Mouse (Mus musculus): ENCODE data around the gene Kif2c.

The Kif2c gene

GRCm38 (mm10) chr4:117181863-117182758 is at the start of gene Kif2c:
TSS of gene Kif2c (minus strand) at chr4:117182639.
- in situ Hi-C loops (cut with MseI, MboI) = no loop called here

GRCm38 (mm10) chr4:117231208-117231607 is 48.8 kb upstream of the Kif2c start:
- in situ Hi-C loops (cut with MseI, MboI) = loop anchor here (5.0 kb wide), 1 partner anchor 36 kb away; no protein-coding TSS in a partner anchor

GRCm38 (mm10) chr4:117230331-117230730 is 47.9 kb upstream of the Kif2c start:
- in situ Hi-C loops (cut with MseI, MboI) = loop anchor here (5.0 kb wide), 1 partner anchor 37 kb away; no protein-coding TSS in a partner anchor

DNA sequence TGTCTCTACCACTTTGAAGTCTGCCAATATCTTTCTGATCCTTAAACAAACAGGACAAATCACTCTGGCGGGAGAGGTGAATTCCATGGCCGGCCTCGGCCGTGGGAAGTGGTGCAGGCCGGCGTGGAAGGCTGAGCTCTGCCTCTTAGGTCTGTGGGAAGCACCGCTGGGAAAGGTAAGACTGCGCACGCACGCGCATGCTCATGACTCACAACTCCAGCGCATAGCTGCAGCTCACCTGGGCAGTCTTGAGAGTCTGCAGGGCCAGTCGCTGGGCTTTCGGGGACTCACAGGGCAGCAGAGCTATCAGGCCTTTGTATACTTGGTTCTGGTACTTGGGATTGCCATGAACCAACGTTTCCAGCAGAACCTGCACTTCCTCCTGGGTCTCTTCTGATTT is 47.2 kb upstream of the Kif2c start:
- in situ Hi-C loops (cut with MseI, MboI) = no loop called here

DNA sequence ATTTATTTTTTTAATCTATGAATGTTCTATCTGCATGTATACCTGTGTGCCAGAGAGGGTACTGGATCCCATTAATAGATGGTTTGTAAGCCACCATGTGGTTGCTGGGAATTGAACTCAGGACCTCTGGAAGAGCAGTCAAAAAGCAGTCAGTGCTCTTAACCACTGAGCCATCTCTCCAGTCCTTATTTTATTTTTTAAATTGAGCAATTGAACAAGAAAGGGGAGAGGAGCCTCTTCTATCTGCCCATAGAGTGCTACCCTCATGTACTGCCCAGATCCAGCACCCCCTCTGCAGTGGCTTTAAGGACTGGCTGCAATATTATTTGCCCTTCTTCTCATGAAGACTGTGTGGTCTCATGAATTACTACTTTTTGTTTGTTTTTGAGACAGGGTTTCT is 42.8 kb upstream of the Kif2c start:
- in situ Hi-C loops (cut with MseI, MboI) = no loop called here

DNA sequence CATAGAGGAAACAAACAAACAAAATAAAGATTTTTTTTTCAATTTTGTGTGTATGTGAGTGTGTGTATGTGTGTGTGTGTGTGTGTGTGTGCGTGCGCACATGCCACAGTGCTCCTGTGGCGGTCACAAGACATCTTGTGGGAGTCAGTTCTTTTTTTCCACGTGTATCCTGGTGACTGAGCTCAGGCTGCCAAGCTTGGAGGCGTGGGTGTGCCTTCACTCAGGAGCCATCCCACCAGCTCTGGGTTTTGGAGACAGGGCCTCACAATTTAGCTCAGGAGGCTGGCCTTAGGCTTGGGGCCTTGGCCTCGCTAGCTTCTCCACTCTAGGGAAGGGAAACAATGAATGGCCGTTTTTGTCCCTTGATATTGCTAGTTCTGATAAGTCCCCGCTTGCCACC is 41.7 kb upstream of the Kif2c start:
- in situ Hi-C loops (cut with MseI, MboI) = no loop called here

GRCm38 (mm10) chr4:117223001-117223400 is 40.6 kb upstream of the Kif2c start:
- in situ Hi-C loops (cut with MseI, MboI) = no loop called here

DNA sequence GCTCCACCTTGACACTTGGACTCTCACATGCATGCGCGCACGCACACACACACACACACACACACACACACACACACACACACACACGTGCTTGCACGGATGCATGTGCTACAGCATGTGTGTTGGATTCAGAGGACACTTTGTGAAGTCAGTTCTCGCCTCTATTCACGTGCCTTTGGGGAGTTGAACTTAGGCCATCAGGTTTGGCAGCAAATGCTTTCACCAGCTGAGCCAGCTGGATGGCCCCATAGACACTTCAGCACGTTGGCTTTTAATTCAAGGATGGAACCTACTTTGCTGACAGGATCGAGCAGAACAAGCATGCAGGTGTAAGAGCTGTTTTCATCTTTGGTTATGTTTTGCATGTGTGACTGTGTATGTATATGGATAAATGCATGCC is 39.4 kb upstream of the Kif2c start:
- in situ Hi-C loops (cut with MseI, MboI) = no loop called here

GRCm38 (mm10) chr4:117220741-117221515 is 38.5 kb upstream of the Kif2c start:
- in situ Hi-C loops (cut with MseI, MboI) = no loop called here

DNA sequence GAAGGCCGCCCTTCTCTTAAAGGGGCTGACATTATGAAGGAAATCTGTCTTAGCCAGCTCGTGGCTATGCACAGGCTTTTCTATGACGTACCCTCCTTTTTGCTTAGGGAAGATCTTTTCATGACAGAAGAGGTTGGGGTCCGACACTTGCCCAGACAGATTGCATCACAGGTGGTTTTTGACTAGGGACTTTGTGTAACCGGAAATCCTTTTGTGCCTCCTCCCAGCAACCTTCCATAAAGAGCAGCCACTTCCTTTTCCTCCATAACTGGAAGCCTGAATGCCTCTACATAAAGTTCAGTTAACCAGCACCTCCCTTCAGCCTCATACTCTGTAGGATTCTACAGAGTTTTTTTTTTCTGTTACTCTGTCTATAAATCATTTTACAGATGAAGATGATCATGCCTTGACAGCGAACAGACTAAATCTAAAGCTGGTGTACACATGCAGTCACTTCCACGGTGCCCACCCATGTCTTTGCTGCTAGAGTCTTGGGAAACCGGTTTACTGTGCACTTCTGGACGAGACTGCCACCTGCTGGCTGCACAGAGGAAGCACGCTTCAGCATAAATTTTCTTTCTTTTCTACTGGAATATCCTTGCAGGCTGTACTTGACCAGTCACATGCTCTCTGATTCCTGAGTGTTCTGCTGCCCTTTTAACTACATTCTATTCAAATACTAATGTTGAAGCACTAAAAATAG is 36.2 kb upstream of the Kif2c start:
- in situ Hi-C loops (cut with MseI, MboI) = no loop called here

DNA sequence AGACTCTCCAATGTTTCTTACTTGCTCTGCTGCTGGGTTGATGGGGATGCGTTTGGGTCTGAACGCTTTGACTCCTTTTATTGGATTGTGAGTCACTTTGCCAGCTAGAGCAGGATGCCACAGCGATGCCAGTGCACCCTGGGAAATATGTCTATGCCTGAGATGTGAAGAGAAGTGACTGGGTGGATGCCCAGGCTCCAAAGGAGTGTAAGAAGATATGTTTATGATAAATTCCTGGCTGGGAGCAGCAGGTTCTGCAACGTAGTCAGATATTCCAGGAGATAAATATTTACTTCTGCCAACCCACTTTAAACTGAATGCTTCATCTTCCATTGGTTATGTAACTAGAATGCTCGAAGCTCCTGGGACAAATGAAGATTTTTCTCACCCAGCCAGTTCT is 34.6 kb upstream of the Kif2c start:
- in situ Hi-C loops (cut with MseI, MboI) = no loop called here

DNA sequence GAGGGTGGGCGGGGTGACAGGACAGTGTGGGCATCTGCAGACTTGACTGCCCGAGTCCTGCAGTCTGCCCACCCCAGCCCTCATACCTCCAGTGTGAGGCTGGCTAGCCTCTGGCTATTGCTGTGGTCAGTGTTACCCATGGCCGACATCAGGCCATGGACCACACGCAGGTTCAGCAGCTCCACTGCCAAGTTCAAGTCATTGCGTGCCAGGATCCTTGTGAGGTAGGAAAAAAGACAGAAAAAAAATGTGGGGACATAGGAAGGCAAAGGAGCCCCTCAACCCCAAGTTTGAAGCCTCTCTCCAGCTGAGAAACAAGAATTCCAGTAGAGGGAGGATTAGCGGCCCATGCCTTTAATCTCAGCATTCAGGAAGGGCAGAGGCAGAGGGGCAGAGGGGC is 31.8 kb upstream of the Kif2c start:
- in situ Hi-C loops (cut with MseI, MboI) = no loop called here

GRCm38 (mm10) chr4:117210147-117211074 is 28.0 kb upstream of the Kif2c start:
- in situ Hi-C loops (cut with MseI, MboI) = no loop called here

- in situ Hi-C loops (cut with MseI, MboI) = no loop called here
Measured at GRCm38 (mm10) chr4:117209592-117209991, 27.2 kb upstream of the Kif2c start.

DNA sequence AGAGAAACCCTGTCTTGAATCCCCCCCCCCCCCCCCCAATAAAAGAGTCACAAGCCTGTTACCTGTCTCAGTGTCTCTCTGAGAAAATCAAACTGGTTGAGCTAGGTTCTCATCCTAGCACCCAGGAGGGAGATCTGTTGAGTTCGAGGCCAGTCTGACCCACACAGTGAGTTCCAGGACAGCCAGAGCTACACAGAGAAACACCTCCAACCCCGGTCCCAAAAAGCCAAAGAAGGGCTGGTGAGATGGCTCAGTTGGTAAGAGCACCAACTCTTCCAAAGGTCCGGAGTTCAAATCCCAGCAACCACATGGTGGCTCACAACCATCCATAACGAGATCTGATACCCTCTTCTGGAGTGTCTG is 20.5 kb upstream of the Kif2c start:
- in situ Hi-C loops (cut with MseI, MboI) = no loop called here

DNA sequence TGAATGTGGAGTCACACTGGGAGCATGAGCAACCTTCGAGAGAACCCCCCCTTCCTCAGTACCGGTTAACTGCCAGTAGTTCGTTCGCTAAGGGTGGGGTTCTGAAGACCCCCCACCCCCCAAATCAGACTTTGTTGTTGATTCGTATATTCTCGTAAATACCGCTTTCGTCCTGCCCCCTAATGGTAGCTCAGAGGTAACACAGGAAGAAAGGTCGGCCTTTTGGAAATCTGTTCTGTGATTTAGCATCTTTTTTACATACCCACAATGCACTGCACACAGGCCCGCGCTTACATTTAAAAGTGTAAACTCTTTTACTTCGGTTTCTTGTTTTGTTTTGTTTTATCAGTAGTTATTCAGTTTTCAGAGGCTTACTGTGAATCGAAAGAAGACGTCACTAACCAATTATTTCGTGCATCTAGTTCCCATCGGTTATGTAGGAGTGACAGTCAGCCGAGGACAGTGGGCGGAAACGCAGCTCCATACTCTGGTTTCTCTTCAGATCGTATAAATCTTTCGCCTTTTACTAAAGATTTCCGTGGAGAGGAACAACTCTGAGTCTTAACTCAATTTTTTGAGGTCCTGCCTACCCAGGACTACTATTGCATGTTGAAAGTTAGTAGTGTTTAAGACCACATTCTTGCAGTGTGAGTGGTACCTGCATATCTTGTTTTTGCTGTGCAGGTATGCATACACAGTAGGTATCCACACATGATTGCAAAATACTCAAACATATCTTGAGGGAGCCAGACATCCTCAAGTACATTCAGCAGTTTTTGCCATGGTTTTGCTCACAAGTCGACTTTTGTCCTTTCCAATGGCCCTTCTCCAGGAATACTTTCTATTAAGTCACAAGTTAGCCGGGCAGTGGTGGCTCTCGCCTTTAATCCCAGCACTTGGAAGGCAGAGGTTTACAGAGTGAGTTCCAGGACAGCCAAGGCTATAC is 19.9 kb upstream of the Kif2c start:
- in situ Hi-C loops (cut with MseI, MboI) = no loop called here

- in situ Hi-C loops (cut with MseI, MboI) = no loop called here
Measured at GRCm38 (mm10) chr4:117191804-117192203, 9.4 kb upstream of the Kif2c start.

GRCm38 (mm10) chr4:117190660-117191059 is 8.2 kb upstream of the Kif2c start:
- in situ Hi-C loops (cut with MseI, MboI) = no loop called here

- in situ Hi-C loops (cut with MseI, MboI) = no loop called here
Measured at GRCm38 (mm10) chr4:117189856-117190543, 7.6 kb upstream of the Kif2c start.

All from mouse trophoblast stem cell (cell line).